Mouse (Mus musculus) liver, adult 2 months (tissue): ENCODE measurements at regions not wholly inside any gene's neighbourhood (a gene's known extent, or its start where the extent isn't known, plus 50 kb on each side); places are given as distances from the start of the nearest gene placed in this dataset.

Experiments used
- DNase-seq: peaks from one replicate; pipeline ENCODE4 v3.0.0-alpha.2; 2011; ENCODE audit warnings: low read depth, low spot score; ENCODE audit errors: extremely low read depth
- H3K27ac ChIP-seq: fragments of 200-500 bp; replicated peaks from 2 replicates; pipeline ENCODE4 v1.5.1; 2012; ENCODE audit warnings: low read depth, mild to moderate bottlenecking, control low read depth, inconsistent platforms, low read length; ENCODE audit not compliant: insufficient read depth
- H3K27me3 ChIP-seq: fragments of 200-500 bp; 2 replicates; pipeline ENCODE4 v1.6.1; 2012; ENCODE audit warnings: mild to moderate bottlenecking, moderate library complexity, low read length, inconsistent platforms; ENCODE audit not compliant: control insufficient read depth, insufficient read depth
- H3K36me3 ChIP-seq: fragments of 200-500 bp; 2 replicates; pipeline ENCODE4 v1.6.1; 2012; ENCODE audit warnings: low read length, inconsistent platforms; ENCODE audit not compliant: control insufficient read depth, insufficient read depth
- H3K4me1 ChIP-seq: fragments of 200-500 bp; 2 replicates; pipeline ENCODE4 v1.6.1; 2011; ENCODE audit warnings: low read length; ENCODE audit not compliant: control insufficient read depth, insufficient read depth
- H3K4me3 ChIP-seq: fragments of 200-500 bp; 2 replicates; pipeline ENCODE4 v1.5.1; 2011; ENCODE audit warnings: low read depth, mild to moderate bottlenecking, control low read depth, low read length, moderate library complexity; ENCODE audit not compliant: insufficient read depth
- H3K79me2 ChIP-seq: fragments of 200-500 bp; 2 replicates; pipeline ENCODE4 v1.6.1; 2012; ENCODE audit warnings: inconsistent platforms, mild to moderate bottlenecking, low read length, moderate library complexity; ENCODE audit not compliant: control insufficient read depth, insufficient read depth
- H3K9ac ChIP-seq: fragments of 200-500 bp; 2 replicates; pipeline ENCODE4 v1.6.1; 2012; ENCODE audit warnings: low read depth, mild to moderate bottlenecking, control low read depth, inconsistent platforms, low read length
- CTCF ChIP-seq: fragments of 200-500 bp; IDR thresholded peaks from 2 replicates; pipeline ENCODE4 v1.5.1; 2011; ENCODE audit warnings: low read depth, low read length, control low read depth
- POLR2A ChIP-seq: fragments of 200-500 bp; IDR thresholded peaks from 2 replicates; pipeline ENCODE4 v1.6.1; 2011; ENCODE audit warnings: low read length, control low read depth; ENCODE audit not compliant: insufficient read depth; ENCODE audit errors: extremely low read depth
- WGBS: fragments of 180-500 bp; shearing (Covaris S2); methylation state at CpG from one replicate; pipeline ENCODE4 v1.1.7; 2018; 5-methylcytosine and 5-hydroxymethylcytosine counted together

DNA sequence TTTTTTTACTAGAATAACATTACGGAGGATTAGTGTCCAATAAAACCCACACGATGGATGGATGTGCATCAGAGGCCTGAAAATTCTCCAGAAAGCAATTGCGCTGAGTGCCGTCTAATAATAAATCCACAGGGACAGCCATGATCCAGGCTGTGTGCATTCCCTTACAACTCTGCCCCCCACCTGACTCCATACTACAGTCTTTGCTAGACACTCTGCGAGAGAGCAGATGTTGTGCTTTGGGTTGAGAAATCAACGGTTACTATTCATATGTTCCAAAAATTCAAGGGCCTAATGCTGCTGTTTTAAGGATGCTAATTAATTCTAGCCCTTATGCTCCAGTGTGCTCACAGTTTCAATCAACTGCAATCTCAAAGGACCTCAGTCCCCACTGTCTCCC lies 251.2 kb upstream of the Noct start:
- Histone ChIP-seq H3K27me3 (no peaks in the 10 kb centered on the region), H3K79me2 (no peaks in the 10 kb centered on the region), H3K4me3 (no peak overlapping the region), H3K36me3 (no peaks in the 10 kb centered on the region), H3K4me1 (no peaks in the 10 kb centered on the region), H3K27ac (no peak overlapping the region), H3K9ac (no peak overlapping the region)
- 93% methylated on average over 6 of the region's 6 CpGs for WGBS
- TF ChIP-seq POLR2A (no peak), CTCF (no peak)
- DNase-seq = no peak

GRCm38 (mm10) chr3:50976141-50976780 lies 248.0 kb upstream of the Noct start:
- no peak for DNase-seq
- 81% methylated on average over 5 of the region's 5 CpGs for WGBS
- no peaks in the 10 kb centered on the region for H3K27me3 ChIP-seq
- TF ChIP-seq POLR2A (no peak), CTCF (no peak)
- no peaks in the 10 kb centered on the region for H3K4me1 ChIP-seq
- no peak overlapping the region for H3K27ac ChIP-seq
- H3K36me3 ChIP-seq = no peaks in the 10 kb centered on the region
- no peak overlapping the region for H3K9ac ChIP-seq
- H3K79me2 ChIP-seq = no peaks in the 10 kb centered on the region
- no peak overlapping the region for H3K4me3 ChIP-seq

DNA sequence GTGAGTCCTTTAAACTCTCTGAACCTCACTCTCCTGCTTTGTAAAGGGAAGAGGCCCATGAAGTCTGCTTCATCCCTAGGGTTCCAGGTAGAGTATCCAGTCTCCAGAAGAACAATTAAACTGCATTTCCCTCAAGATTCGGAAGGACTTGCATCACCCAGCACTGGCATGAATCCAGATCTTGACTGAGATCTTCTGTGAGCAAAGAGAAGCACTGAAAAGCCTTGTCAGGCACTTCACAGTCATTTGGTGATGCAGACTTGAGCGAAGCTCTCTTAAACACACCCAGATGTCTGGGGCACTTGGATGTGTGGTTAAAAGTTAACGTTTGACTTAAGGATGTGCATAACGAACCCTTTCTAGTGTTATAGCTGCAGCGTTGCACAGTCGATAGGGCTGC lies 247.4 kb upstream of the Noct start:
- Histone ChIP-seq H3K36me3 (no peaks in the 10 kb centered on the region), H3K79me2 (no peaks in the 10 kb centered on the region), H3K27me3 (no peaks in the 10 kb centered on the region), H3K9ac (no peak overlapping the region), H3K4me3 (no peak overlapping the region), H3K27ac (no peak overlapping the region), H3K4me1 (no peaks in the 10 kb centered on the region)
- TF ChIP-seq POLR2A (no peak), CTCF (no peak)
- DNase-seq = no peak
- 64% methylated on average over 6 of the region's 6 CpGs for WGBS

DNA sequence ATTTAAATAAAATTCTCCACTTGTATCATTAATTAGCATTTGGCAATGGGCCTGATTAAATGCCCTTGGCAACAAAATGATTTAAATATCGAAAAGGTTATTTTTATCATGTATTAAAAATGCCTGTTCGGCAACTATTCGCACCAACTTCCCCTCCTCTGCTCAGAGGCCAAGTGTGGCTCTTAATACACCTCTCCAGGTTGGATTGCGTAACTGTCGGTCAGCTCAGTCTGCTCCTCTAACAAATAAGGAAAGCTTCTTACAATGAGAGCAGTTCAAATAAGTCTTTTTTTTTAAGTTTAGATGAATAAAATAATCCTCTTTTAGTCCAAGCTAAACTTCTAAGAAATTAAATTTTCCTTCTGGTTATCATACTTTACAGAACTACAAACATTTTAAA lies 245.6 kb upstream of the Noct start:
- Histone ChIP-seq H3K9ac (no peak overlapping the region), H3K27me3 (no peaks in the 10 kb centered on the region), H3K4me3 (no peak overlapping the region), H3K36me3 (no peaks in the 10 kb centered on the region), H3K4me1 (no peaks in the 10 kb centered on the region), H3K27ac (no peak overlapping the region), H3K79me2 (no peaks in the 10 kb centered on the region)
- WGBS = 81% methylated on average over 5 of the region's 5 CpGs
- TF ChIP-seq POLR2A (no peak), CTCF (no peak)
- no peak for DNase-seq

DNA sequence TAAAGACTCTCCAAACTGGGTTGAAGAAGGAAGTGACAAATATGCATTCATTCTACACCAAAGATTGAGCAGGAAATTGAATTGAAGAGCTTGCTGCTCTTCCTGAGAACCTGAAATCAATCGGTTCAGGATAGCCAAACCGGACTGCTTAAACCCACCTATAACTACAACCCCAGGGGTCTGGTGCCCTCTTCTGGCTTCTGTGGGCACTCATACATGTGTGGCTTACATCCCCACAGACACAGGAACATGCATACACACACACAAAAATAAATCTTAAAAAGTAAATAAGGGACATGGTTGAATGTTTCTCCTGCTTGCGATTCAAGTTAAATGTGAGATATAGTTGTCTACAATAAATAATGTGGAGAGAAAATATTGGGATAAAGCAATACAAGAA lies 244.7 kb upstream of the Noct start:
- DNase-seq = no peak
- WGBS = 79% methylated on average over 3 of the region's 3 CpGs
- Histone ChIP-seq H3K36me3 (no peaks in the 10 kb centered on the region), H3K4me3 (no peak overlapping the region), H3K4me1 (no peaks in the 10 kb centered on the region), H3K27ac (no peak overlapping the region), H3K27me3 (no peaks in the 10 kb centered on the region), H3K79me2 (no peaks in the 10 kb centered on the region), H3K9ac (no peak overlapping the region)
- TF ChIP-seq POLR2A (no peak), CTCF (no peak)

GRCm38 (mm10) chr3:50981751-50982150 lies 242.5 kb upstream of the Noct start:
- Histone ChIP-seq H3K27ac (no peak overlapping the region), H3K36me3 (no peaks in the 10 kb centered on the region), H3K9ac (no peak overlapping the region), H3K4me1 (no peaks in the 10 kb centered on the region), H3K4me3 (no peak overlapping the region), H3K27me3 (no peaks in the 10 kb centered on the region), H3K79me2 (no peaks in the 10 kb centered on the region)
- WGBS = 94% methylated on average over 7 of the region's 7 CpGs
- no peak for DNase-seq
- TF ChIP-seq CTCF = no peak
- TF ChIP-seq POLR2A = no peak
